9 mouse cellular contexts compared by ENCODE assay signal in genomic region chr13:12864263-12864662, GRCm38 (mm10).
DNase-seq lines count a peak whose midpoint lies in the region; ATAC-seq lines count a peak whose summit lies in the region.
"Had no signal": no experiment of that assay in that cellular context is flagged by ENCODE, and none has a peak within 500 bp of the region (broad histone marks: within the 10 kb centered on the region; RNA-seq: fewer than 3 reads in every experiment).

No protein-coding gene starts in this region.

- intact Hi-C loops in left cerebral cortex, postnatal 36 days (cut with DNase I): no loop called here

- peak; percentile 61 for ATAC-seq in forebrain, embryonic 11.5 days (replicated peaks; ENCODE audit: low FRiP score)
- peak; percentile 53 for ATAC-seq in midbrain, embryonic 12.5 days (ENCODE audit: low FRiP score, low read depth)
- ATAC-seq in liver, embryonic 12.5 days: peak; percentile 56; the same call in 1 of the 2 replicates
- ATAC-seq in stomach, embryonic 16.5 days (ENCODE audit: insufficient read depth, low FRiP score): peak; percentile 61

- H3K36me3 ChIP-seq in forebrain, embryonic 11.5 days (ENCODE audit: control insufficient read depth, insufficient read depth, low read length): no peaks in the 10 kb centered on the region
- H3K36me3 ChIP-seq in forebrain, embryonic 10.5 days (replicated peaks): no peaks in the 10 kb centered on the region
- no peaks in the 10 kb centered on the region for H3K36me3 ChIP-seq in midbrain, embryonic 12.5 days
- H3K36me3 ChIP-seq in midbrain, embryonic 10.5 days: no peaks in the 10 kb centered on the region
- no peaks in the 10 kb centered on the region for H3K36me3 ChIP-seq in liver, embryonic 12.5 days
- no peaks in the 10 kb centered on the region for H3K36me3 ChIP-seq in stomach, embryonic 16.5 days (ENCODE audit: control insufficient read depth, insufficient read depth, low read length)

- H3K27me3 ChIP-seq in forebrain, embryonic 11.5 days (ENCODE audit: control insufficient read depth, insufficient read depth, low read length): no peaks in the 10 kb centered on the region
- no peaks in the 10 kb centered on the region for H3K27me3 ChIP-seq in forebrain, embryonic 10.5 days (ENCODE audit: poor library complexity, severe bottlenecking)
- H3K27me3 ChIP-seq in midbrain, embryonic 12.5 days: no peaks in the 10 kb centered on the region
- no peaks in the 10 kb centered on the region for H3K27me3 ChIP-seq in midbrain, embryonic 10.5 days (ENCODE audit: low read depth, poor library complexity, severe bottlenecking)
- no peaks in the 10 kb centered on the region for H3K27me3 ChIP-seq in liver, embryonic 12.5 days (replicated peaks)
- H3K27me3 ChIP-seq in stomach, embryonic 16.5 days (ENCODE audit: control insufficient read depth, insufficient read depth, low read length): no peaks in the 10 kb centered on the region

- no peak for DNase-seq in forebrain, embryonic 11.5 days (ENCODE audit: low spot score)
- DNase-seq in forebrain, embryonic 10.5 days (ENCODE audit: extremely low spot score, low spot score): no peak
- DNase-seq in midbrain, embryonic 10.5 days (ENCODE audit: low spot score): no peak
- no peak for DNase-seq in left cerebral cortex, postnatal 36 days (ENCODE audit: low spot score in 2 of 2)
- no peak for DNase-seq in urinary bladder, adult 2 months (ENCODE audit: low spot score)
- DNase-seq: cerebellum, adult 18-20 months had no signal

- no peak overlapping the region for H3K27ac ChIP-seq in forebrain, embryonic 11.5 days (ENCODE audit: low read depth, low read length)
- H3K27ac ChIP-seq in forebrain, embryonic 10.5 days: no peak overlapping the region
- H3K27ac ChIP-seq in midbrain, embryonic 12.5 days (replicated peaks): no peak overlapping the region
- no peak overlapping the region for H3K27ac ChIP-seq in midbrain, embryonic 10.5 days (replicated peaks)
- H3K27ac ChIP-seq in liver, embryonic 12.5 days: no peak overlapping the region
- no peak overlapping the region for H3K27ac ChIP-seq in stomach, embryonic 16.5 days (ENCODE audit: low read length)

- no peak overlapping the region for H3K9ac ChIP-seq in forebrain, embryonic 11.5 days (ENCODE audit: low read length)
- H3K9ac ChIP-seq in midbrain, embryonic 12.5 days (replicated peaks): no peak overlapping the region
- H3K9ac ChIP-seq in liver, embryonic 12.5 days: no peak overlapping the region
- H3K9ac ChIP-seq in stomach, embryonic 16.5 days (ENCODE audit: low read length): no peak overlapping the region

- H3K9me3 ChIP-seq in forebrain, embryonic 11.5 days (ENCODE audit: control insufficient read depth, low read length): peaks cover 12% of the 10 kb centered on the region
- H3K9me3 ChIP-seq in forebrain, embryonic 10.5 days: peaks cover 59% of the 10 kb centered on the region
- peaks cover 42% of the 10 kb centered on the region for H3K9me3 ChIP-seq in midbrain, embryonic 12.5 days
- H3K9me3 ChIP-seq in midbrain, embryonic 10.5 days (replicated peaks): peaks cover 66% of the 10 kb centered on the region
- H3K9me3 ChIP-seq in liver, embryonic 12.5 days (replicated peaks): peaks cover 16% of the 10 kb centered on the region
- peaks cover 9% of the 10 kb centered on the region; the same call in 1 of the 2 replicates for H3K9me3 ChIP-seq in stomach, embryonic 16.5 days (replicated peaks; ENCODE audit: control insufficient read depth, low read length)

- H3K4me2 ChIP-seq in forebrain, embryonic 11.5 days (ENCODE audit: low read depth, low read length, severe bottlenecking): no peak overlapping the region
- no peak overlapping the region for H3K4me2 ChIP-seq in midbrain, embryonic 12.5 days (replicated peaks)
- no peak overlapping the region for H3K4me2 ChIP-seq in liver, embryonic 12.5 days
- no peak overlapping the region for H3K4me2 ChIP-seq in stomach, embryonic 16.5 days (ENCODE audit: low read depth, low read length)

- no peak overlapping the region for H3K4me3 ChIP-seq in forebrain, embryonic 11.5 days (ENCODE audit: low read depth, low read length)
- no peak overlapping the region for H3K4me3 ChIP-seq in forebrain, embryonic 10.5 days
- no peak overlapping the region for H3K4me3 ChIP-seq in midbrain, embryonic 12.5 days
- no peak overlapping the region for H3K4me3 ChIP-seq in midbrain, embryonic 10.5 days
- H3K4me3 ChIP-seq in liver, embryonic 12.5 days: no peak overlapping the region
- no peak overlapping the region for H3K4me3 ChIP-seq in stomach, embryonic 16.5 days (replicated peaks; ENCODE audit: low read length)

- no peaks in the 10 kb centered on the region for H3K4me1 ChIP-seq in forebrain, embryonic 11.5 days (replicated peaks; ENCODE audit: control insufficient read depth, insufficient read depth, low read length)
- H3K4me1 ChIP-seq in forebrain, embryonic 10.5 days: no peaks in the 10 kb centered on the region
- no peaks in the 10 kb centered on the region for H3K4me1 ChIP-seq in midbrain, embryonic 12.5 days
- no peaks in the 10 kb centered on the region for H3K4me1 ChIP-seq in midbrain, embryonic 10.5 days
- no peaks in the 10 kb centered on the region for H3K4me1 ChIP-seq in liver, embryonic 12.5 days
- no peaks in the 10 kb centered on the region for H3K4me1 ChIP-seq in stomach, embryonic 16.5 days (ENCODE audit: control insufficient read depth, insufficient read depth, low read length)
